Mouse (Mus musculus): ENCODE measurements at regions not wholly inside any gene's neighbourhood (a gene's known extent, or its start where the extent isn't known, plus 50 kb on each side); places are given as distances from the start of the nearest gene placed in this dataset. TPM values are rescaled to one million over a fixed set of nuclear protein-coding genes. Genes with fewer than 3 reads are reported as not detected.

GRCm38 (mm10) chr16:77662107-77662518 lies 60.2 kb upstream of the Gm11146 start:
- Histone ChIP-seq H3K9ac (ENCODE audit: low read depth, low read length, severe bottlenecking) (no peak overlapping the region), H3K4me3 (replicated peaks; ENCODE audit: low read length) (no peak overlapping the region), H3K9me3 (ENCODE audit: control insufficient read depth, low read length) (no peaks in the 10 kb centered on the region), H3K4me2 (replicated peaks; ENCODE audit: low read depth, low read length, severe bottlenecking) (no peak overlapping the region), H3K27me3 (ENCODE audit: control insufficient read depth, insufficient read depth, low read length) (no peaks in the 10 kb centered on the region), H3K27ac (replicated peaks; ENCODE audit: low read depth, low read length) (no peak overlapping the region), H3K4me1 (ENCODE audit: control insufficient read depth, insufficient read depth, low read length) (peaks cover 8% of the 10 kb centered on the region; the same call in 1 of the 2 replicates), H3K36me3 (ENCODE audit: control insufficient read depth, insufficient read depth, low read length) (no peaks in the 10 kb centered on the region)
- 8% methylated on average over 4 of the region's 4 CpGs for WGBS
- TF ChIP-seq POLR2A (IDR thresholded peaks at IDR 0.05; ENCODE audit: borderline replicate concordance, extremely low read depth, insufficient read depth, insufficient read length), result no peak
- DNase-seq (ENCODE audit: low spot score) (peak; percentile 81), ATAC-seq (ENCODE audit: low FRiP score, low read depth) (peak; percentile 84)

- H3K27ac ChIP-seq (replicated peaks; ENCODE audit: low read depth, low read length), result no peak overlapping the region
- no peak for TF ChIP-seq POLR2A (IDR thresholded peaks at IDR 0.05; ENCODE audit: borderline replicate concordance, extremely low read depth, insufficient read depth, insufficient read length)
- H3K9me3 ChIP-seq (ENCODE audit: control insufficient read depth, low read length), result no peaks in the 10 kb centered on the region
- ATAC-seq (ENCODE audit: low FRiP score, low read depth) (no peak), DNase-seq (ENCODE audit: low spot score) (peak; percentile 11)
- H3K27me3 ChIP-seq (ENCODE audit: control insufficient read depth, insufficient read depth, low read length), result no peaks in the 10 kb centered on the region
- no peaks in the 10 kb centered on the region for H3K4me1 ChIP-seq (ENCODE audit: control insufficient read depth, insufficient read depth, low read length)
- no peak overlapping the region for H3K9ac ChIP-seq (ENCODE audit: low read depth, low read length, severe bottlenecking)
- no peak overlapping the region for H3K4me3 ChIP-seq (replicated peaks; ENCODE audit: low read length)
- 30% methylated on average over 3 of the region's 3 CpGs for WGBS
- H3K36me3 ChIP-seq (ENCODE audit: control insufficient read depth, insufficient read depth, low read length), result no peaks in the 10 kb centered on the region
- no peak overlapping the region for H3K4me2 ChIP-seq (replicated peaks; ENCODE audit: low read depth, low read length, severe bottlenecking)
Observed at GRCm38 (mm10) chr16:77653306-77653705, 51.4 kb upstream of the Gm11146 start.

Small RNA genes lying in the stretch of these regions (microRNA-seq; reads per million reads assigned to microRNA genes)
- gene Gm25025, result not detected
